Mouse (Mus musculus) limb, embryonic 15.5 days (tissue): ENCODE measurements around the gene Gm10721. TPM values are rescaled to one million over a fixed set of nuclear protein-coding genes. Genes with fewer than 3 reads are reported as not detected.
"Not testable (repeated sequence)": the region's sequence is repeated elsewhere in the genome, so short reads cannot be mapped to it uniquely, and the experiment has no call there.

Experiments used
- ATAC-seq: fragments of 200-750 bp; cut with Nextera tagmentation; 2 replicates; pipeline ENCODE4 v1.8.0; 2017; ENCODE audit warnings: low read depth, moderate TSS enrichment; ENCODE audit not compliant: insufficient number of reproducible peaks, low FRiP score, low TSS enrichment
- H3K27ac ChIP-seq: fragments of 300-500 bp; sonication (generic); 2 replicates; pipeline ENCODE4 v1.5.1; 2015; ENCODE audit warnings: moderate library complexity, mild to moderate bottlenecking, inconsistent platforms
- H3K27me3 ChIP-seq: fragments of 300-500 bp; sonication (generic); 2 replicates; pipeline ENCODE4 v1.6.1; 2015; ENCODE audit warnings: inconsistent platforms
- H3K36me3 ChIP-seq: fragments of 300-500 bp; sonication (generic); 2 replicates; pipeline ENCODE4 v1.6.1; 2015; ENCODE audit warnings: inconsistent platforms
- H3K4me1 ChIP-seq: fragments of 300-500 bp; sonication (generic); 2 replicates; pipeline ENCODE4 v1.6.1; 2015; ENCODE audit warnings: inconsistent platforms
- H3K4me2 ChIP-seq: fragments of 300-500 bp; sonication (generic); 2 replicates; pipeline ENCODE4 v1.6.1; 2015; ENCODE audit warnings: mild to moderate bottlenecking, inconsistent platforms
- H3K4me3 ChIP-seq: fragments of 300-500 bp; sonication (generic); 2 replicates; pipeline ENCODE4 v1.5.1; 2015; ENCODE audit warnings: mild to moderate bottlenecking, inconsistent platforms
- H3K9ac ChIP-seq: fragments of 300-500 bp; sonication (generic); 2 replicates; pipeline ENCODE4 v1.6.1; 2015; ENCODE audit warnings: inconsistent platforms
- H3K9me3 ChIP-seq: fragments of 300-500 bp; sonication (generic); 2 replicates; pipeline ENCODE4 v1.6.1; 2016; ENCODE audit warnings: inconsistent platforms
- WGBS: fragments of 180-500 bp; shearing (Covaris S2); methylation state at CpG from one replicate; pipeline ENCODE4 v1.1.7; 2015; 5-methylcytosine and 5-hydroxymethylcytosine counted together
- polyA plus RNA-seq: library from polyadenylated mRNA; unstranded; fragments of >200 nt; fragmentation: Nextera tagmentation; extraction: Ambion mirVana; gene quantifications from 2 replicates; pipeline ENCODE4 v1.2.1, GENCODE M21; 2015

Gene Gm10721
- polyA plus RNA-seq, 1 experiment from 2014 or later = not detected

DNA sequence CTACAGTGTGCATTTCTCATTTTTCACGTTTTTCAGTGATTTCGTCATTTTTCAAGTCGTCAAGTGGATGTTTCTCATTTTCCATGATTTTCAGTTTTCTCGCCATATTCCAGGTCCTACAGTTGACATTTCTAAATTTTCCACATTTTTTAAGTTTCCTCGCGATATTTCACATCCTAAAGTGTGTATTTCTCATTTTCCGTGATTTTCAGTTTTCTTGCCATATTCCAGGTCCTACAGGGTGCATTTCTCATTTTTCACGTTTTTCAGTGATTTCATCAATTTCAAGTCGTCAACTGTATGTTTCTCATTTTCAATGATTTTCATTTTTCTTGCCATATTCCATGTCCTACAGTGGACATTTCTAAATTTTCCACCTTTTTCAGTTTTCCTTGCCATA, 4.2 kb downstream of the Gm10721 start, which contains the start of gene Gm10719:
Gm10719 (plus strand) TSS at position 301 of the 400 bp plus-strand sequence.
- H3K4me2 ChIP-seq, H3K9ac ChIP-seq, H3K4me3 ChIP-seq, H3K4me1 ChIP-seq, H3K36me3 ChIP-seq, ATAC-seq, H3K27me3 ChIP-seq, H3K9me3 ChIP-seq, H3K27ac ChIP-seq: not testable (repeated sequence)
- 69% methylated on average over 1 of the region's 9 CpGs for WGBS

DNA sequence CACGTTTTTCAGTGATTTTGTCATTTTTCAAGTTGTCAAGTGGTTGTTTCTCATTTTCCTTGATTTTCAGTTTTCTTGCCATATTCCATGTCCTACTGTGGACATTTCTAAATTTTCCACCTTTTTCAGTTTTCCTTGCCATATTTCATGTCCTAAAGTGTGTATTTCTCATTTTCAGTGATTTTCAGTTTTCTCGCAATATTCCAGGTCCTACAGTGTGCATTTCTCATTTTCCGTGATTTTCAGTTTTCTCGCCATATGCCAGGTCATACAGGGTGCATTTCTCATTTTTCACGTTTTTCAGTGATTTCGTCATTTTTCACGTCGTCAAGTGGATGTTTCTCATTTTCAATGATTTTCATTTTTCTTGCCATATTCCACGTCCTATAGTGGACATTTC, 6.0 kb downstream of the Gm10721 start:
- H3K9ac ChIP-seq, H3K36me3 ChIP-seq: not testable (repeated sequence)

GRCm38 (mm10) chr9:3019835-3020727, 7.1 kb downstream of the Gm10721 start:
- not testable (repeated sequence) for H3K9ac ChIP-seq, H3K27me3 ChIP-seq, H3K4me1 ChIP-seq, H3K27ac ChIP-seq, H3K9me3 ChIP-seq, H3K4me3 ChIP-seq, H3K4me2 ChIP-seq, H3K36me3 ChIP-seq
- WGBS = 76% methylated on average over 17 of the region's 19 CpGs
- peak; percentile 68; the same call in 1 of the 2 replicates for ATAC-seq

More for the DNA sequence above, 6.0 kb downstream of the Gm10721 start:
- not testable (repeated sequence) for ATAC-seq, H3K27me3 ChIP-seq, H3K4me3 ChIP-seq, H3K27ac ChIP-seq, H3K4me2 ChIP-seq, H3K9me3 ChIP-seq, H3K4me1 ChIP-seq
- 60% methylated on average over 9 of the region's 9 CpGs for WGBS

DNA sequence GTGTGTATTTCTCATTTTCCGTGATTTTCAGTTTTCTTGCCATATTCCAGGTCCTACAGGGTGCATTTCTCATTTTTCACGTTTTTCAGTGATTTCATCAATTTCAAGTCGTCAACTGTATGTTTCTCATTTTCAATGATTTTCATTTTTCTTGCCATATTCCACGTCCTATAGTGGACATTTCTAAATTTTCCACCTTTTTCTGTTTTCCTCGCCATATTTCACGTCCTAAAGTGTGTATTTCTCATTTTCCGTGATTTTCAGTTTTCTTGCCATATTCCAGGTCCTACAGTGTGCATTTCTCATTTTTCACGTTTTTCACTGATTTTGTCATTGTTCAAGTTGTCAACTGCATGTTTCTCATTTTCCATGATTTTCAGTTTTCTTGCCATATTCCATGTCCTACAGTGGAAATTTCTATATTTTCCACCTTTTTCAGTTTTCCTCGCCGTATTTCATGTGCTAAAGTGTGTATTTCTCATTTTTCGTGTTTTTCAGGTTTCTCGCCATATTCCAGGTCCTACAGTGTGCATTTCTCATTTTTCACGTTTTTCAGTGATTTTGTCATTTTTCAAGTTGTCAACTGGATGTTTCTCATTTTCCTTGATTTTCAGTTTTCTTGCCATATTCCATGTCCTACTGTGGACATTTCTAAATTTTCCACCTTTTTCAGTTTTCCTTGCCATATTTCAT, 9.5 kb downstream of the Gm10721 start:
- not testable (repeated sequence) for H3K36me3 ChIP-seq, H3K9me3 ChIP-seq, H3K9ac ChIP-seq, H3K4me1 ChIP-seq, H3K27ac ChIP-seq, H3K4me2 ChIP-seq, H3K27me3 ChIP-seq, ATAC-seq, H3K4me3 ChIP-seq
- WGBS = 72% methylated on average over 11 of the region's 13 CpGs

DNA sequence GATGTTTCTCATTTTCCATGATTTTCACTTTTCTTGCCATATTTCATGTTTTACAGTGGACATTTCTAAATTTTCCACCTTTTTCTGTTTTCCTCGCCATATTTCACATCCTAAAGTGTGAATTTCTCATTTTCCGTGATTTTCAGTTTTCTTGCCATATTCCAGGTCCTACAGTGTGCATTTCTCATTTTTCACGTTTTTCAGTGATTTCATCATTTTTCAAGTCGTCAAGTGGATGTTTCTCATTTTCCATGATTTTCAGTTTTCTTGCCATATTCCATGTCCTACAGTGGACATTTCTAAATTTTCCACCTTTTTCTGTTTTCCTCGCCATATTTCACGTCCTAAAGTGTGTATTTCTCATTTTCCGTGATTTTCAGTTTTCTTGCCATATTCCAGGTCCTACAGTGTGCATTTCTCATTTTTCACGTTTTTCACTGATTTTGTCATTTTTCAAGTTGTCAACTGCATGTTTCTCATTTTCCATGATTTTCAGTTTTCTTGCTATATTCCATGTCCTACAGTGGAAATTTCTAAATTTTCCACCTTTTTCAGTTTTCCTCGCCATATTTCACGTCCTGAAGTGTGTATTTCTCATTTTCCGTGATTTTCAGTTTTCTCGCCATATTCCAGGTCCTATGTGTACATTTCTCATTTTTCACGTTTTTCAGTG, 10.5 kb downstream of the Gm10721 start, which contains the start of gene Gm10718:
Gm10718 (plus strand) TSS at position 236 of the 673 bp plus-strand sequence.
- not testable (repeated sequence) for H3K4me3 ChIP-seq, H3K27ac ChIP-seq, H3K4me1 ChIP-seq, H3K27me3 ChIP-seq, ATAC-seq, H3K36me3 ChIP-seq, H3K9ac ChIP-seq, H3K9me3 ChIP-seq, H3K4me2 ChIP-seq
- WGBS = 76% methylated on average over 12 of the region's 13 CpGs

DNA sequence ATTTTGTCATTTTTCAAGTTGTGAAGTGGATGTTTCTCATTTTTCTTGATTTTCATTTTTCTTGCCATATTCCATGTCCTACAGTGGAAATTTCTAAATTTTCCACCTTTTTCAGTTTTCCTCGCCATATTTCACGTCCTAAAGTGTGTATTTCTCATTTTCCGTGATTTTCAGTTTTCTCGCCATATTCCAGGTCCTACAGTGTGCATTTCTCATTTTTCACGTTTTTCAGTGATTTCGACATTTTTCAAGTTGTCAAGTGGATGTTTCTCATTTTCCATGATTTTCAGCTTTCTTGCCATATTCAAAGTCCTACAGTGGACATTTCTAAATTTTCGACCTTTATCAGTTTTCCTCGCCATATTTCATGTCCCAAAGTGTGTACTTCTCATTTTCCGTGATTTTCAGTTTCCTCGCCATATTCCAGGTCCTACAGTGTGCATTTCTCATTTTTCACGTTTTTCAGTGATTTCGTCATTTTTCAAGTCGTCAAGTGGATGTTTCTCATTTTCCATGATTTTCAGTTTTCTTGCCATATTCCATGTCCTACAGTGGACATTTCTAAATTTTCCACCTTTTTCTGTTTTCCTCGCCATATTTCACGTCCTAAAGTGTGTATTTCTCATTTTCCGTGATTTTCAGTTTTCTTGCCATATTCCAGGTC, 11.2 kb downstream of the Gm10721 start:
- not testable (repeated sequence) for H3K4me3 ChIP-seq, H3K4me2 ChIP-seq, H3K9me3 ChIP-seq, H3K36me3 ChIP-seq, H3K27me3 ChIP-seq, H3K27ac ChIP-seq, H3K9ac ChIP-seq, ATAC-seq, H3K4me1 ChIP-seq
- WGBS = 76% methylated on average over 16 of the region's 16 CpGs

DNA sequence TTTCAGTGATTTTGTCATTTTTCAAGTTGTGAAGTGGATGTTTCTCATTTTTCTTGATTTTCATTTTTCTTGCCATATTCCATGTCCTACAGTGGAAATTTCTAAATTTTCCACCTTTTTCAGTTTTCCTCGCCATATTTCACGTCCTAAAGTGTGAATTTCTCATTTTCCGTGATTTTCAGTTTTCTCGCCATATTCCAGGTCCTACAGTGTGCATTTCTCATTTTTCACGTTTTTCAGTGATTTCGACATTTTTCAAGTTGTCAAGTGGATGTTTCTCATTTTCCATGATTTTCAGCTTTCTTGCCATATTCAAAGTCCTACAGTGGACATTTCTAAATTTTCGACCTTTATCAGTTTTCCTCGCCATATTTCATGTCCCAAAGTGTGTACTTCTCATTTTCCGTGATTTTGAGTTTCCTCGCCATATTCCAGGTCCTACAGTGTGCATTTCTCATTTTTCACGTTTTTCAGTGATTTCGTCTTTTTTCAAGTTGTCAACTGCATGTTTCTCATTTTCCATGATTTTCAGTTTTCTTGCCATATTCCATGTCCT, 12.1 kb downstream of the Gm10721 start, which contains the start of gene Gm10717:
Gm10717 (plus strand) TSS at position 506 of the 556 bp plus-strand sequence.
- not testable (repeated sequence) for ATAC-seq

DNA sequence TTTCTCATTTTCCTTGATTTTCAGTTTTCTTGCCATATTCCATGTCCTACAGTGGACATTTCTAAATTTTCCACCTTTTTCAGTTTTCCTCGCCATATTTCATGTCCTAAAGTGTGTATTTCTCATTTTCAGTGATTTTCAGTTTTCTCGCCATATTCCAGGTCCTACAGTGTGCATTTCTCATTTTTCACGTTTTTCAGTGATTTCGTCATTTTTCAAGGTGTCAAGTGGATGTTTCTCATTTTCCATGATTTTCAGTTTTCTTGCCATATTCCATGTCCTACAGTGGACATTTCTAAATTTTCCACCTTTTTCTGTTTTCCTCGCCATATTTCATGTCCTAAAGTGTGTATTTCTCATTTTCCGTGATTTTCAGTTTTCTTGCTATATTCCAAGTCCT, 12.7 kb downstream of the Gm10721 start:
- not testable (repeated sequence) for H3K4me1 ChIP-seq, ATAC-seq, H3K27ac ChIP-seq, H3K9me3 ChIP-seq, H3K27me3 ChIP-seq, H3K4me3 ChIP-seq, H3K4me2 ChIP-seq, H3K36me3 ChIP-seq, H3K9ac ChIP-seq
- WGBS = 72% methylated on average over 5 of the region's 6 CpGs

More for the DNA sequence above, 12.1 kb downstream of the Gm10721 start, which contains the start of gene Gm10717:
- H3K4me1 ChIP-seq, H3K36me3 ChIP-seq, H3K27me3 ChIP-seq, H3K4me3 ChIP-seq, H3K9me3 ChIP-seq, H3K4me2 ChIP-seq, H3K27ac ChIP-seq, H3K9ac ChIP-seq: not testable (repeated sequence)
- 73% methylated on average over 12 of the region's 12 CpGs for WGBS

- not testable (repeated sequence) for H3K27me3 ChIP-seq, H3K9ac ChIP-seq, H3K4me2 ChIP-seq, H3K27ac ChIP-seq, H3K36me3 ChIP-seq, H3K9me3 ChIP-seq, ATAC-seq, H3K4me3 ChIP-seq, H3K4me1 ChIP-seq
- WGBS = 73% methylated on average over 5 of the region's 5 CpGs
Observed at GRCm38 (mm10) chr9:3026136-3026535, 13.2 kb downstream of the Gm10721 start.

DNA sequence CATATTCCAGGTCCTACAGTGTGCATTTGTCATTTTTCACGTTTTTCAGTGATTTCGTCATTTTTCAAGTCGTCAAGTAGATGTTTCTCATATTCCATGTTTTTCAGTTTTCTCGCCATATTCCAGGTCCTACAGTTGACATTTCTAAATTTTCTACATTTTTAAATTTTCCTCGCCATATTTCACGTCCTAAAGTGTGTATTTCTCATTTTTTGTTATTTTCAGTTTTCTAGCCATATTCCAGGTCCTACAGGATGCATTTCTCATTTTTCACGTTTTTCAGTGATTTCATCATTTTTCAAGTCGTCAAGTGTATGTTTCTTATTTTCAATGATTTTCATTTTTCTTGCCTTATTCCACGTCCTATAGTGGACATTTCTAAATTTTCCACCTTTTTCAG, 13.8 kb downstream of the Gm10721 start:
- H3K4me3 ChIP-seq, H3K9ac ChIP-seq, H3K27me3 ChIP-seq, H3K4me2 ChIP-seq, H3K9me3 ChIP-seq, ATAC-seq, H3K4me1 ChIP-seq, H3K36me3 ChIP-seq, H3K27ac ChIP-seq: not testable (repeated sequence)
- WGBS = 67% methylated on average over 9 of the region's 9 CpGs

DNA sequence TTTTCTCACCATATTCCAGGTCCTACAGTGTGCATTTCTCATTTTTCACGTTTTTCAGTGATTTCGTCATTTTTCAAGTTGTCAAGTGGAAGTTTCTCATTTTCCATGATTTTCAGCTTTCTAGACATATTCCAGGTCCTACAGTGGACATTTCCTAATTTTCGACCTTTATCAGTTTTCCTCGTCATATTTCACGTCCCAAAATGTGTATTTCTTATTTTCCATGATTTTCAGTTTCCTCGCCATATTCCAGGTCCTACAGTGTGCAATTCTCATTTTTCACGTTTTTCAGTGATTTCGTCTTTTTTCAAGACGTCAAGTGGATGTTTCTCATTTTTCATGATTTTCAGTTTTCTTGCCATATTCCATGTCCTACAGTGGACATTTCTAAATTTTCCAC, 14.3 kb downstream of the Gm10721 start:
- not testable (repeated sequence) for H3K4me3 ChIP-seq, H3K9me3 ChIP-seq, ATAC-seq, H3K4me2 ChIP-seq, H3K36me3 ChIP-seq, H3K4me1 ChIP-seq, H3K27ac ChIP-seq, H3K27me3 ChIP-seq, H3K9ac ChIP-seq
- WGBS = 70% methylated on average over 9 of the region's 9 CpGs
